Mouse (Mus musculus): ENCODE results near the gene Cela1. TPM values are rescaled to one million over a fixed set of nuclear protein-coding genes. Genes with fewer than 3 reads are reported as not detected.

Cela1 gene
- total RNA-seq (2017): 21.1 and 29.0 TPM in 2 replicates

- no peak for ATAC-seq (replicated peaks; ENCODE audit: low read depth, poor library complexity, severe bottlenecking)
Observed at GRCm38 (mm10) chr15:100687430-100687971, at the start of gene Cela1. Gene Cela1, minus strand, starts transcription at chr15:100687921.

GRCm38 (mm10) chr15:100735953-100736300, 48.2 kb upstream of the Cela1 start:
- ATAC-seq (replicated peaks; ENCODE audit: low read depth, poor library complexity, severe bottlenecking): peak; percentile 55

- peak; percentile 40 for ATAC-seq (replicated peaks; ENCODE audit: low read depth, poor library complexity, severe bottlenecking)
Observed at GRCm38 (mm10) chr15:100735095-100735952, 47.6 kb upstream of the Cela1 start.

GRCm38 (mm10) chr15:100732580-100732979, 44.9 kb upstream of the Cela1 start:
- ATAC-seq (replicated peaks; ENCODE audit: low read depth, poor library complexity, severe bottlenecking): peak; percentile 33

GRCm38 (mm10) chr15:100731081-100731480, 43.4 kb upstream of the Cela1 start:
- no peak for ATAC-seq (replicated peaks; ENCODE audit: low read depth, poor library complexity, severe bottlenecking)

- ATAC-seq (replicated peaks; ENCODE audit: low read depth, poor library complexity, severe bottlenecking): peak; percentile 33
Observed at GRCm38 (mm10) chr15:100729281-100729985, 41.7 kb upstream of the Cela1 start, which contains the start of gene Galnt6. Gene Galnt6, minus strand, starts transcription at chr15:100729376.

- peak; percentile 50 for ATAC-seq (replicated peaks; ENCODE audit: low read depth, poor library complexity, severe bottlenecking)
Observed at GRCm38 (mm10) chr15:100728586-100728985, 40.9 kb upstream of the Cela1 start.

GRCm38 (mm10) chr15:100727834-100728233, 40.1 kb upstream of the Cela1 start:
- ATAC-seq (replicated peaks; ENCODE audit: low read depth, poor library complexity, severe bottlenecking): no peak

- ATAC-seq (replicated peaks; ENCODE audit: low read depth, poor library complexity, severe bottlenecking): no peak
Observed at GRCm38 (mm10) chr15:100726721-100727120, 39.0 kb upstream of the Cela1 start.

GRCm38 (mm10) chr15:100723505-100723904, 35.8 kb upstream of the Cela1 start:
- ATAC-seq (replicated peaks; ENCODE audit: low read depth, poor library complexity, severe bottlenecking): no peak

- ATAC-seq (replicated peaks; ENCODE audit: low read depth, poor library complexity, severe bottlenecking): no peak
Observed at GRCm38 (mm10) chr15:100722564-100722963, 34.8 kb upstream of the Cela1 start.

- no peak for ATAC-seq (replicated peaks; ENCODE audit: low read depth, poor library complexity, severe bottlenecking)
Observed at GRCm38 (mm10) chr15:100722026-100722425, 34.3 kb upstream of the Cela1 start.

GRCm38 (mm10) chr15:100721445-100721844, 33.7 kb upstream of the Cela1 start:
- no peak for ATAC-seq (replicated peaks; ENCODE audit: low read depth, poor library complexity, severe bottlenecking)

- ATAC-seq (replicated peaks; ENCODE audit: low read depth, poor library complexity, severe bottlenecking): no peak
Observed at GRCm38 (mm10) chr15:100720066-100720465, 32.3 kb upstream of the Cela1 start.

- ATAC-seq (replicated peaks; ENCODE audit: low read depth, poor library complexity, severe bottlenecking): no peak
Observed at GRCm38 (mm10) chr15:100719217-100719616, 31.5 kb upstream of the Cela1 start.

GRCm38 (mm10) chr15:100718572-100718971, 30.9 kb upstream of the Cela1 start:
- no peak for ATAC-seq (replicated peaks; ENCODE audit: low read depth, poor library complexity, severe bottlenecking)

GRCm38 (mm10) chr15:100717933-100718332, 30.2 kb upstream of the Cela1 start:
- peak; percentile 56 for ATAC-seq (replicated peaks; ENCODE audit: low read depth, poor library complexity, severe bottlenecking)

- no peak for ATAC-seq (replicated peaks; ENCODE audit: low read depth, poor library complexity, severe bottlenecking)
Observed at GRCm38 (mm10) chr15:100715399-100715993, 27.8 kb upstream of the Cela1 start.

GRCm38 (mm10) chr15:100714470-100714869, 26.7 kb upstream of the Cela1 start:
- ATAC-seq (replicated peaks; ENCODE audit: low read depth, poor library complexity, severe bottlenecking): no peak

GRCm38 (mm10) chr15:100710838-100711237, 23.1 kb upstream of the Cela1 start:
- no peak for ATAC-seq (replicated peaks; ENCODE audit: low read depth, poor library complexity, severe bottlenecking)
